Mouse (Mus musculus): Measurements from ENCODE around the gene Syt7.
A peak's percentile ranks its signal among the peaks of the same experiment; 100 is the strongest.

- TF ChIP-seq POLR2A (IDR thresholded peaks at IDR 0.05; ENCODE audit: insufficient read depth, low read length) (no peak), CTCF (IDR thresholded peaks at IDR 0.05; ENCODE audit: low read depth, low read length) (peak; percentile 70), EP300 (IDR thresholded peaks at IDR 0.05; ENCODE audit: insufficient read depth, low read depth, low read length) (no peak)
Observed at GRCm38 (mm10) chr19:10391995-10392394, 3.1 kb downstream of the Syt7 start.
